Mouse (Mus musculus) heart, embryonic 16.5 days (tissue): ENCODE results near the gene Gzmb. TPM values are rescaled to one million over a fixed set of nuclear protein-coding genes. Genes with fewer than 3 reads are reported as not detected.
A peak's percentile ranks its signal among the peaks of the same experiment; 100 is the strongest.
"Not testable (repeated sequence)": the region's sequence is repeated elsewhere in the genome, so short reads cannot be mapped to it uniquely, and the experiment has no call there.

Experiments
- ATAC-seq: fragments of 200-750 bp; cut with Nextera tagmentation; replicated peaks from 2 replicates; pipeline ENCODE4 v1.8.0; 2017; ENCODE audit warnings: moderate number of reproducible peaks; ENCODE audit not compliant: insufficient read depth, low FRiP score; ENCODE audit errors: extremely low read depth
- H3K27ac ChIP-seq: fragments of 300-500 bp; sonication (generic); 2 replicates; pipeline ENCODE4 v1.5.1; 2014; ENCODE audit warnings: mild to moderate bottlenecking, low read length, control low read depth, moderate library complexity
- H3K27me3 ChIP-seq: fragments of 300-500 bp; sonication (generic); 2 replicates; pipeline ENCODE4 v1.6.1; 2014; ENCODE audit warnings: low read length, mixed read lengths; ENCODE audit not compliant: control insufficient read depth, insufficient read depth
- H3K36me3 ChIP-seq: fragments of 300-500 bp; sonication (generic); 2 replicates; pipeline ENCODE4 v1.6.1; 2014; ENCODE audit not compliant: control insufficient read depth, insufficient read depth
- H3K4me1 ChIP-seq: fragments of 300-500 bp; sonication (generic); 2 replicates; pipeline ENCODE4 v1.6.1; 2014; ENCODE audit warnings: low read length, mixed read lengths; ENCODE audit not compliant: control insufficient read depth, insufficient read depth
- H3K4me2 ChIP-seq: fragments of 300-500 bp; sonication (generic); 2 replicates; pipeline ENCODE4 v1.6.1; 2014; ENCODE audit warnings: low read depth, mild to moderate bottlenecking, control low read depth, low read length
- H3K4me3 ChIP-seq: fragments of 300-500 bp; sonication (generic); 2 replicates; pipeline ENCODE4 v1.5.1; 2014; ENCODE audit warnings: mild to moderate bottlenecking, control low read depth, low read length
- H3K9ac ChIP-seq: fragments of 300-500 bp; sonication (generic); 2 replicates; pipeline ENCODE4 v1.6.1; 2014; ENCODE audit warnings: low read length, control low read depth
- H3K9me3 ChIP-seq: fragments of 300-500 bp; sonication (generic); replicated peaks from 2 replicates; pipeline ENCODE4 v1.6.1; 2016; ENCODE audit warnings: low read length; ENCODE audit not compliant: control insufficient read depth
- WGBS: fragments of 180-500 bp; shearing (Covaris S2); extraction: QIAGEN DNeasy Blood & Tissue Kit; methylation state at CpG from one replicate; pipeline ENCODE4 v1.1.7; 2014; 5-methylcytosine and 5-hydroxymethylcytosine counted together
- polyA plus RNA-seq: library from polyadenylated mRNA; unstranded; fragments of >200 nt; fragmentation: Nextera tagmentation; extraction: Ambion mirVana; gene quantifications from 2 replicates; pipeline ENCODE4 v1.2.1, GENCODE M21; 2015

Gzmb gene
- 0.57 and 1.2 TPM in 2 replicates for polyA plus RNA-seq

GRCm38 (mm10) chr14:56262153-56262552 lies at the start of gene Gzmb:
Gzmb (minus strand) TSS chr14:56262260.
- ATAC-seq: no peak
- Histone ChIP-seq H3K4me2 (no peak within 1 kb of the TSS), H3K27me3 (no peaks in the 10 kb centered on the region), H3K36me3 (no peaks in the 10 kb centered on the region), H3K4me3 (no peak within 1 kb of the TSS), H3K27ac (no peak within 1 kb of the TSS), H3K4me1 (no peaks in the 10 kb centered on the region), H3K9me3 (no peaks in the 10 kb centered on the region), H3K9ac (no peak within 1 kb of the TSS)
- WGBS: 77% methylated on average over 5 of the region's 5 CpGs

GRCm38 (mm10) chr14:56311801-56312200 lies 49.7 kb upstream of the Gzmb start:
- H3K36me3 ChIP-seq, H3K4me3 ChIP-seq, H3K9me3 ChIP-seq, H3K4me2 ChIP-seq, H3K27me3 ChIP-seq, H3K9ac ChIP-seq, H3K27ac ChIP-seq, ATAC-seq, H3K4me1 ChIP-seq: not testable (repeated sequence)

- no peak overlapping the region for H3K4me3 ChIP-seq
- ATAC-seq: no peak
- no peaks in the 10 kb centered on the region for H3K9me3 ChIP-seq
- no peak overlapping the region for H3K4me2 ChIP-seq
- no peaks in the 10 kb centered on the region for H3K4me1 ChIP-seq
- H3K9ac ChIP-seq: no peak overlapping the region
- 75% methylated on average over 9 of the region's 9 CpGs for WGBS
- no peaks in the 10 kb centered on the region for H3K36me3 ChIP-seq
- no peaks in the 10 kb centered on the region for H3K27me3 ChIP-seq
- H3K27ac ChIP-seq: no peak overlapping the region
Measured at GRCm38 (mm10) chr14:56310238-56310637, 48.2 kb upstream of the Gzmb start.

- WGBS: 2% methylated on average over 4 of the region's 4 CpGs
- no peaks in the 10 kb centered on the region for H3K9me3 ChIP-seq
- ATAC-seq: no peak
- no peak overlapping the region for H3K4me3 ChIP-seq
- no peak overlapping the region for H3K9ac ChIP-seq
- H3K27ac ChIP-seq: no peak overlapping the region
- H3K4me1 ChIP-seq: no peaks in the 10 kb centered on the region
- H3K27me3 ChIP-seq: no peaks in the 10 kb centered on the region
- H3K4me2 ChIP-seq: peak overlapping the region; percentile 28
- H3K36me3 ChIP-seq: no peaks in the 10 kb centered on the region
Measured at GRCm38 (mm10) chr14:56304149-56304548, 42.1 kb upstream of the Gzmb start.

GRCm38 (mm10) chr14:56303506-56304025 lies 41.5 kb upstream of the Gzmb start:
- WGBS: 49% methylated on average over 10 of the region's 10 CpGs
- no peaks in the 10 kb centered on the region for H3K9me3 ChIP-seq
- no peak overlapping the region for H3K9ac ChIP-seq
- H3K4me3 ChIP-seq: no peak overlapping the region
- H3K36me3 ChIP-seq: no peaks in the 10 kb centered on the region
- H3K4me2 ChIP-seq: peak overlapping the region; percentile 28
- no peaks in the 10 kb centered on the region for H3K27me3 ChIP-seq
- no peak overlapping the region for H3K27ac ChIP-seq
- no peaks in the 10 kb centered on the region for H3K4me1 ChIP-seq
- ATAC-seq: no peak

GRCm38 (mm10) chr14:56302091-56302490 lies 40.0 kb upstream of the Gzmb start:
- H3K4me3 ChIP-seq: no peak overlapping the region
- H3K27me3 ChIP-seq: no peaks in the 10 kb centered on the region
- no peaks in the 10 kb centered on the region for H3K9me3 ChIP-seq
- H3K27ac ChIP-seq: no peak overlapping the region
- no peak overlapping the region for H3K9ac ChIP-seq
- 90% methylated on average over 3 of the region's 3 CpGs for WGBS
- H3K4me1 ChIP-seq: no peaks in the 10 kb centered on the region
- no peak overlapping the region for H3K4me2 ChIP-seq
- no peak for ATAC-seq
- no peaks in the 10 kb centered on the region for H3K36me3 ChIP-seq

GRCm38 (mm10) chr14:56296786-56297185 lies 34.7 kb upstream of the Gzmb start:
- 61% methylated on average over 5 of the region's 5 CpGs for WGBS

GRCm38 (mm10) chr14:56296106-56296505 lies 34.0 kb upstream of the Gzmb start:
- no peak overlapping the region for H3K4me3 ChIP-seq
- 65% methylated on average over 4 of the region's 4 CpGs for WGBS
- H3K27me3 ChIP-seq: no peaks in the 10 kb centered on the region
- H3K27ac ChIP-seq: no peak overlapping the region
- H3K9ac ChIP-seq: no peak overlapping the region
- no peak overlapping the region for H3K4me2 ChIP-seq
- no peaks in the 10 kb centered on the region for H3K4me1 ChIP-seq
- no peak for ATAC-seq
- no peaks in the 10 kb centered on the region for H3K36me3 ChIP-seq
- no peaks in the 10 kb centered on the region for H3K9me3 ChIP-seq

More at GRCm38 (mm10) chr14:56296786-56297185, 34.7 kb upstream of the Gzmb start:
- no peaks in the 10 kb centered on the region for H3K36me3 ChIP-seq
- H3K27ac ChIP-seq: no peak overlapping the region
- no peak overlapping the region for H3K4me2 ChIP-seq
- no peak overlapping the region for H3K9ac ChIP-seq
- no peaks in the 10 kb centered on the region for H3K9me3 ChIP-seq
- H3K4me3 ChIP-seq: no peak overlapping the region
- H3K4me1 ChIP-seq: no peaks in the 10 kb centered on the region
- no peak for ATAC-seq
- H3K27me3 ChIP-seq: no peaks in the 10 kb centered on the region

GRCm38 (mm10) chr14:56293146-56293545 lies 31.1 kb upstream of the Gzmb start:
- H3K9me3 ChIP-seq: no peaks in the 10 kb centered on the region
- H3K9ac ChIP-seq: no peak overlapping the region
- no peak overlapping the region for H3K4me2 ChIP-seq
- no peak for ATAC-seq
- no peak overlapping the region for H3K4me3 ChIP-seq
- no peaks in the 10 kb centered on the region for H3K36me3 ChIP-seq
- no peak overlapping the region for H3K27ac ChIP-seq
- no peaks in the 10 kb centered on the region for H3K4me1 ChIP-seq
- no peaks in the 10 kb centered on the region for H3K27me3 ChIP-seq
